Mouse (Mus musculus): Measurements from ENCODE around the gene Omp. TPM values are rescaled to one million over a fixed set of nuclear protein-coding genes. Genes with fewer than 3 reads are reported as not detected.
A peak's percentile ranks its signal among the peaks of the same experiment; 100 is the strongest.

Gene Omp
- polyA plus RNA-seq, 1 experiment from 2014 or later: 0.33 TPM

DNA sequence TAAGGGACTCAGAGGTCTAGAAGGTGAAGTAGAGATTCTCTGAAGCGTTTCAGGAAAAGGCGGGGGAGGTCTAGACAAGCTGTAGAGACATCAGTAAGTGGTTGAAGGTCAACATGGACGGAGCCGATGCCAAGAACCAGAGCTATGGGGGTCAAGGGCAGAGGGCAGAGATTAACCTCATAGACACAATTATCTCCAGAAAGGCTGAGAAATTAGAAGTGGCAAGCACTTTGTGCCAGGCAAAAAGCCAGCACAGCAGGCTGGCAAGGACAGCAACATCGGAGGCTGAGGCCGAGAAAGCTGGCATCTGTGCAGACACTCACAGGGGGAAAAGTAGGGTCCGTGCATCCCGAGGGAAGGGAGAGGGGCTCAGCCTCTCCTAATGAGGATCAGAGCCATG is 2.5 kb upstream of the Omp start:
- H3K4me3 ChIP-seq: no peak overlapping the region
- H3K9me3 ChIP-seq: no peaks in the 10 kb centered on the region
- H3K36me3 ChIP-seq: no peaks in the 10 kb centered on the region
- H3K4me1 ChIP-seq: peaks cover 82% of the 10 kb centered on the region
- 0 out of 2 replicates have a peak overlapping the region, but pooled peaks have one; percentile 12 for H3K27ac ChIP-seq
- DNase-seq (ENCODE audit: low spot score): no peak
- 79% methylated on average over 8 of the region's 8 CpGs for WGBS
- no peaks in the 10 kb centered on the region for H3K27me3 ChIP-seq (ENCODE audit: insufficient read depth, poor library complexity, severe bottlenecking)

DNA sequence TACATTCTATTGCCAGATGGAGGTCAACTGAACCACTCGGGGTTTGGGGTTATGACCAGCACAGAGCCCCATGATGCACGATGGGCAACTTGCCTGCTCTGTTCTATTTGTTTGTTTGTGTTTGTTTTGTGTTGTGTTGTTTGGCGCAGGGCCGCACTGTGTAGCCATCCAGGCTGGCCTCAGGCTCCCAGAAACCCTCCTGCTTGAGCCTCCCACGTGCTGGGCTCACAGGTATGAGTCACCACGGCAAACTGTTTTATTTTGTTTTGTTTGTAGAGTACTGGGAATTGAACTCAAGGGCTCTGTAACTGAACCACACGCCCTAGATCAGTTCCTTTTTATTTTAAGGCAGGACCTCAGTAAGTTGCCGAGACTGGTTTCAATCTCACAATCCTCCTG is 1.1 kb upstream of the Omp start:
- Histone ChIP-seq H3K27ac (no peak overlapping the region), H3K4me1 (peaks cover 82% of the 10 kb centered on the region), H3K4me3 (no peak overlapping the region), H3K36me3 (no peaks in the 10 kb centered on the region), H3K9me3 (no peaks in the 10 kb centered on the region), H3K27me3 (ENCODE audit: insufficient read depth, poor library complexity, severe bottlenecking) (no peaks in the 10 kb centered on the region)
- 78% methylated on average over 8 of the region's 8 CpGs for WGBS
- DNase-seq (ENCODE audit: low spot score): no peak

- Histone ChIP-seq H3K27ac (no peak overlapping the region), H3K36me3 (no peaks in the 10 kb centered on the region), H3K27me3 (ENCODE audit: insufficient read depth, poor library complexity, severe bottlenecking) (no peaks in the 10 kb centered on the region), H3K4me1 (peaks cover 84% of the 10 kb centered on the region), H3K4me3 (no peak overlapping the region), H3K9me3 (no peaks in the 10 kb centered on the region)
- WGBS: 79% methylated on average over 12 of the region's 12 CpGs
- DNase-seq (ENCODE audit: low spot score): no peak
These were observed 642 bp upstream of the Omp start for GRCm38 (mm10) chr7:98145842-98146446.

DNA sequence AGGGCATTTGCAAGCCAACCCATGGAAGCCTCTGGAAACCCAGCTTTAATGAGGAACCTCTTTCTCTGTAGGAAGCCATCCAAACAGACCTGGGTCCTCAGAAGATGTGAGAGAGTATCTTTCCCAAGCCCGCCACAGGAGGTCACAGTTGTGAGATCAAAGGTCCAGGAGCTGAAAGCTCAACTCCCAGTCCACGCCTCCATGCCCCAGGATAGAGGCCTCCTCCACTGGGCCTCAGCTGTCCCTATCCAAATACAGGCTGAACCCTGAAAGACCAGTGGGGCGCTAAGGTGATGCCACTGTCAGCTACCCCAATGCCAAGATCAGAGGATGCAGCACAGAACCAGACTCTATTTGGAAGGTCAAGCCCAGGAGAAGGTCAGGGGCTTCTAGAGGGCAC is 2.7 kb downstream of the Omp start:
- Histone ChIP-seq H3K4me1 (peaks cover 81% of the 10 kb centered on the region), H3K27ac (peak overlapping the region; percentile 4), H3K9me3 (no peaks in the 10 kb centered on the region), H3K36me3 (no peaks in the 10 kb centered on the region), H3K4me3 (no peak overlapping the region), H3K27me3 (ENCODE audit: insufficient read depth, poor library complexity, severe bottlenecking) (no peaks in the 10 kb centered on the region)
- 79% methylated on average over 3 of the region's 3 CpGs for WGBS
- no peak for DNase-seq (ENCODE audit: low spot score)

DNA sequence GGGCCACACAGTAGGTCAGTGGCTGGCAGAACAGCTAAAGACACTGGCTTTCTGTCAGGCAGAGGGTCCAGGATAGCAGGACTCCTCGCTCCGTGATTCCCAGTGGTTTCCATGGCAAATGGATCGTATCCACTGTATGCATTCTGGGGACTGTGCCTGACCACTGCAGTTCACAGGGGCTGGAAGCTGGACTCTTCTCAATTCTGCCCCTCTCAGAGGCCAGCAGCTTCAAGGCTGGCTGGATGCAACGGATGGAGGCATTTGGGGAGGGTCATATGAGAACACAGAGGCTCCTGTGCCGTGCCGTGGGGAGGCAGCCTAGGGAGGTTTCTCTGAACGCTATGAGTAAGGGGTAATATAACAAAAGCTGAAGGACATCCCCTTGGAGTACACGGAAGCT is 3.1 kb downstream of the Omp start:
- H3K27me3 ChIP-seq (ENCODE audit: insufficient read depth, poor library complexity, severe bottlenecking): no peaks in the 10 kb centered on the region
- H3K36me3 ChIP-seq: no peaks in the 10 kb centered on the region
- H3K4me3 ChIP-seq: no peak overlapping the region
- H3K9me3 ChIP-seq: no peaks in the 10 kb centered on the region
- DNase-seq (ENCODE audit: low spot score): no peak
- H3K27ac ChIP-seq: peak overlapping the region; percentile 4; the same call in 1 of the 2 replicates
- WGBS: 67% methylated on average over 8 of the region's 8 CpGs
- H3K4me1 ChIP-seq: peaks cover 81% of the 10 kb centered on the region

- no peak for DNase-seq (ENCODE audit: low spot score)
- Histone ChIP-seq H3K9me3 (no peaks in the 10 kb centered on the region), H3K27ac (no peak overlapping the region), H3K36me3 (no peaks in the 10 kb centered on the region), H3K4me1 (peaks cover 75% of the 10 kb centered on the region), H3K27me3 (ENCODE audit: insufficient read depth, poor library complexity, severe bottlenecking) (no peaks in the 10 kb centered on the region), H3K4me3 (no peak overlapping the region)
- WGBS: 58% methylated on average over 3 of the region's 3 CpGs
These were observed 4.1 kb downstream of the Omp start for GRCm38 (mm10) chr7:98141206-98141605.

DNA sequence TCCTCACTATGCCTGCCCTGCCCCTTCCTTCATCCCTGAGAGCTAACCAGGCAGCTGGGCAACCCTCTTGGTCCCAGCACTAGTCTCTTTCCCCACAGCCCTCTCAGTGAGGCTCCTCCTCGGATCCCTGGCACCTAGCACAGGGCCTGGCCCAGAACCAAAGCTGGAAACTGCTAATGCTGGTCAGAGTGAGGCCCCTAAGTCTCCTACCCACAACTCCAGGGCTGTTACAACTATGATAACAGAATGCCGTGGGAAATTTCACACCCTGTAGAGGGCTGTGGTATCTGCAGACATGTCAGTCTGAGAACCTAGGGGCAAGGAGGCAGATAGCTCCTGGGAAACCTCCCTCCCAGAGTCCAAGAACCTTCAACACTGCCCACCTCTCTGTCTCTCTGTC is 4.7 kb downstream of the Omp start:
- H3K36me3 ChIP-seq: no peaks in the 10 kb centered on the region

GRCm38 (mm10) chr7:98139216-98139615 is 6.1 kb downstream of the Omp start:
- no peak for DNase-seq (ENCODE audit: low spot score)
- H3K27ac ChIP-seq: peak overlapping the region; percentile 29; the same call in 1 of the 2 replicates
- 0 out of 2 replicates have a peak, but pooled peaks cover 2% of the 10 kb centered on the region for H3K36me3 ChIP-seq
- peaks cover 58% of the 10 kb centered on the region for H3K4me1 ChIP-seq
- H3K4me3 ChIP-seq: peak overlapping the region; percentile 18; the same call in 1 of the 2 replicates
- H3K27me3 ChIP-seq (ENCODE audit: insufficient read depth, poor library complexity, severe bottlenecking): no peaks in the 10 kb centered on the region
- 13% methylated on average over 9 of the region's 9 CpGs for WGBS
- H3K9me3 ChIP-seq: no peaks in the 10 kb centered on the region

More for the DNA sequence above, 4.7 kb downstream of the Omp start:
- H3K9me3 ChIP-seq: no peaks in the 10 kb centered on the region
- WGBS: 14% methylated on average over 2 of the region's 2 CpGs
- DNase-seq (ENCODE audit: low spot score): no peak
- H3K27me3 ChIP-seq (ENCODE audit: insufficient read depth, poor library complexity, severe bottlenecking): no peaks in the 10 kb centered on the region
- H3K27ac ChIP-seq: peak overlapping the region; percentile 67; the same call in 1 of the 2 replicates
- H3K4me1 ChIP-seq: peaks cover 68% of the 10 kb centered on the region
- H3K4me3 ChIP-seq: no peak overlapping the region

DNA sequence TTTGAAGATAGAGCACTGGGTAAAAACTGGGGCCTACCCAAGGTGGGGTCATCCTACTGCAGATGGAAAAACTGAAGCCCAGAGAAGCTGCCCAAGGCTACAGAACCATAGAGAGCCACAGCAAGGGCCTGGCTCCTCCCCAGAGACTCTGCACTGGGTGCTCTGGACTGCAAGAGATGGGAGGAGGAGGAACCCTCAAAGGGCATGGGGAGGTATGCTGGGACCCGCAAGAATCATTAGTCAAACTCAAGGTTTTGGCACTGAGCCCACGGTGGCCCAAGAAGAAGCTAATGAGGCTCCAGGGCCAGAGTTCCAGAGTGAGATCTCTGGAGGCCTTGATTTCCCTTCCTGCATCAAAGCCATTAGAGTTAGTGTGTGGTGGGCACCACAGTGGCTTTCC is 7.3 kb downstream of the Omp start:
- Histone ChIP-seq H3K4me1 (peaks cover 52% of the 10 kb centered on the region), H3K27me3 (ENCODE audit: insufficient read depth, poor library complexity, severe bottlenecking) (no peaks in the 10 kb centered on the region), H3K4me3 (no peak overlapping the region), H3K36me3 (0 out of 2 replicates have a peak, but pooled peaks cover 2% of the 10 kb centered on the region), H3K9me3 (no peaks in the 10 kb centered on the region), H3K27ac (no peak overlapping the region; the same call in 1 of the 2 replicates)
- no peak for DNase-seq (ENCODE audit: low spot score)
- 79% methylated on average over 2 of the region's 2 CpGs for WGBS

DNA sequence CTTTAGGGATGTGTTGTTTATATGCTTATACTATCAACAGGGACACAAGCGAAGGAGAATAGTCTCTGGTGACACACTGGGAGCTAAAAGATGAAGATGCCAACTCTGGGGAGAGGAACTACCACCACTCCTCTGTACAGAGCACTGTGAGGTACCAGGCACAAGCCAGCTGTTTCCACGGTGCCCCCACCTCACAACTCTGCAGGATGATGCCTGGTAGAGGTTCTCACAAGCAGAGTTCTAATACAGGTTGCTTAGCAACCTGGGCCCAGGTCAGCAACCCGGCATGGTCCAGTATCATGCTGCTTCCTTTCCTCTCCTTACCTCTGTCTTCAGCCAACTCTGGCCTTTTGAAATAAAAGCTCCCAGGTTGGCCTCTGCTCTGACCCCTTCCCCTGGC is 7.7 kb downstream of the Omp start:
- Histone ChIP-seq H3K4me1 (peaks cover 49% of the 10 kb centered on the region), H3K27me3 (ENCODE audit: insufficient read depth, poor library complexity, severe bottlenecking) (no peaks in the 10 kb centered on the region), H3K36me3 (0 out of 2 replicates have a peak, but pooled peaks cover 2% of the 10 kb centered on the region), H3K27ac (no peak overlapping the region; the same call in 1 of the 2 replicates), H3K4me3 (no peak overlapping the region), H3K9me3 (no peaks in the 10 kb centered on the region)
- no peak for DNase-seq (ENCODE audit: low spot score)
- 65% methylated on average over 3 of the region's 3 CpGs for WGBS

GRCm38 (mm10) chr7:98131751-98132150 is 13.6 kb downstream of the Omp start:
- Histone ChIP-seq H3K27ac (no peak overlapping the region), H3K36me3 (peaks cover 6% of the 10 kb centered on the region; the same call in 1 of the 2 replicates), H3K27me3 (ENCODE audit: insufficient read depth, poor library complexity, severe bottlenecking) (no peaks in the 10 kb centered on the region), H3K9me3 (no peaks in the 10 kb centered on the region), H3K4me1 (no peaks in the 10 kb centered on the region; the same call in 1 of the 2 replicates), H3K4me3 (no peak overlapping the region)
- no peak for DNase-seq (ENCODE audit: low spot score)
- WGBS: 91% methylated on average over 8 of the region's 8 CpGs

DNA sequence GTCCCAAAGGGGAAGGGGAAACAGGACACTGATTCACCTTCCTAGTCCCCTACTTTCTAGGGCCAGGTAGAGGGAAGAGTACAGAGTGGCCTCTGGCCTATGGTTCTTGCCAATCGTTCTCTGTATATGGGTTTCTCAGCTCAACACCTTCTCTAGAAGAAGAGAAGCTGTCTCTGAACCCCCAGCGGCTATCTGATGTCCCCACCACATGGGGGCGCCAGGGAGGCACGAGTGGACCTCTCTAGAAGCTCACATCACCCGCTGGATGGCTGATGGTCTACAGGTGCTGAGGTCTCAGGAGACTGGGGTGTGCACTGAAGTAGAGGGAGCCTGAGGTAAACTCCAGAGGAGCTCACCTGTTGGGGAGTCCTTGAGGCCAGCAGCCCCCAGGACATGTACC is 19.8 kb downstream of the Omp start:
- 40% methylated on average over 5 of the region's 5 CpGs for WGBS
- H3K36me3 ChIP-seq: peaks cover 7% of the 10 kb centered on the region; the same call in 1 of the 2 replicates
- H3K27me3 ChIP-seq (ENCODE audit: insufficient read depth, poor library complexity, severe bottlenecking): peaks cover 4% of the 10 kb centered on the region; the same call in 1 of the 2 replicates
- no peak for DNase-seq (ENCODE audit: low spot score)
- H3K4me3 ChIP-seq: no peak overlapping the region
- no peaks in the 10 kb centered on the region for H3K9me3 ChIP-seq
- peaks cover 28% of the 10 kb centered on the region for H3K4me1 ChIP-seq
- no peak overlapping the region for H3K27ac ChIP-seq

GRCm38 (mm10) chr7:98124701-98125100 is 20.6 kb downstream of the Omp start:
- H3K27ac ChIP-seq: no peak overlapping the region
- no peak overlapping the region for H3K4me3 ChIP-seq
- peaks cover 35% of the 10 kb centered on the region for H3K4me1 ChIP-seq
- H3K36me3 ChIP-seq: peaks cover 3% of the 10 kb centered on the region; the same call in 1 of the 2 replicates
- DNase-seq (ENCODE audit: low spot score): no peak
- no peaks in the 10 kb centered on the region for H3K9me3 ChIP-seq
- 38% methylated on average over 5 of the region's 5 CpGs for WGBS
- peaks cover 4% of the 10 kb centered on the region; the same call in 1 of the 2 replicates for H3K27me3 ChIP-seq (ENCODE audit: insufficient read depth, poor library complexity, severe bottlenecking)

Measured in heart, embryonic 10.5 days (tissue).